Mouse (Mus musculus) liver, embryonic 13.5 days (tissue): ENCODE measurements around the gene Bola1. TPM values are rescaled to one million over a fixed set of nuclear protein-coding genes. Genes with fewer than 3 reads are reported as not detected.
"Not testable (repeated sequence)": the region's sequence is repeated elsewhere in the genome, so short reads cannot be mapped to it uniquely, and the experiment has no call there.

Source experiments
- ATAC-seq: fragments of 200-750 bp; cut with Nextera tagmentation; 2 replicates; pipeline ENCODE4 v1.8.0; 2017; ENCODE audit warnings: low read depth, mild to moderate bottlenecking, moderate number of reproducible peaks, moderate library complexity
- DNase-seq: peaks from one replicate; pipeline ENCODE4 v3.0.0; 2022
- H3K27ac ChIP-seq: fragments of 300-500 bp; sonication (generic); 2 replicates; pipeline ENCODE4 v1.5.1; 2015; ENCODE audit warnings: moderate library complexity, mild to moderate bottlenecking, inconsistent platforms
- H3K27me3 ChIP-seq: fragments of 300-500 bp; sonication (generic); 2 replicates; pipeline ENCODE4 v1.6.1; 2015; ENCODE audit warnings: mild to moderate bottlenecking, inconsistent platforms
- H3K36me3 ChIP-seq: fragments of 300-500 bp; sonication (generic); 2 replicates; pipeline ENCODE4 v1.6.1; 2015; ENCODE audit warnings: mild to moderate bottlenecking, inconsistent platforms
- H3K4me1 ChIP-seq: fragments of 300-500 bp; sonication (generic); replicated peaks from 2 replicates; pipeline ENCODE4 v1.6.1; 2015; ENCODE audit warnings: inconsistent platforms
- H3K4me2 ChIP-seq: fragments of 300-500 bp; sonication (generic); 2 replicates; pipeline ENCODE4 v1.6.1; 2015; ENCODE audit warnings: inconsistent platforms, mild to moderate bottlenecking, moderate library complexity
- H3K4me3 ChIP-seq: fragments of 300-500 bp; sonication (generic); replicated peaks from 2 replicates; pipeline ENCODE4 v1.5.1; 2015; ENCODE audit warnings: mild to moderate bottlenecking, inconsistent platforms
- H3K9ac ChIP-seq: fragments of 300-500 bp; sonication (generic); 2 replicates; pipeline ENCODE4 v1.6.1; 2015; ENCODE audit warnings: mild to moderate bottlenecking, inconsistent platforms
- H3K9me3 ChIP-seq: fragments of 300-500 bp; sonication (generic); replicated peaks from 2 replicates; pipeline ENCODE4 v1.6.1; 2016; ENCODE audit warnings: inconsistent platforms
- whole genome bisulfite sequencing: fragments of 180-500 bp; shearing (Covaris S2); methylation state at CpG from one replicate; pipeline ENCODE4 v1.1.7; 2015; ENCODE audit not compliant: insufficient replicate concordance; 5-methylcytosine and 5-hydroxymethylcytosine counted together
- polyA plus RNA-seq: library from polyadenylated mRNA; unstranded; fragments of >200 nt; fragmentation: Nextera tagmentation; extraction: Ambion mirVana; gene quantifications from 2 replicates; pipeline ENCODE4 v1.2.1, GENCODE M21; 2015

Bola1 gene
- polyA plus RNA-seq, 1 experiment from 2014 or later: 56.1 TPM

DNA sequence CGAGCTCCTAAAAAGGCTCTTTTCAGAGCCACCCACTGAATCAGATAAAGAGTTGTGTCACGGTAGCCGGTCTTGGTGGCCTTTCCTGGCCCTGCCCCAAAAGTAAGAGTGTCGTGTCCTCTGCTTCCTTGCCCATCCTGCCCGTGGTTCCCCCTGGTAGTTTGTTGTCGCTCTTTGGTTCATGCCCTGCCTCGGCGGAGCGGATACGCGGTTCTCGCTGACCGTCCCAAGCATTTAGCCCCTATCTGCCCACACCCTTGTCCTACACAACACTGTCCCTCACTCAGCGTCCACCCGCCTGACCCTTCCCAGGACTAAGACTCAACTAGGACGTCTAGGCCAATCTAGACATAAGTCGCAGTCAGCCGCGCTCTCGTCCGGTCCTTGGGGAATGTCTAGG, 26.5 kb upstream of the Bola1 start:
- H3K27me3 ChIP-seq, H3K36me3 ChIP-seq, H3K9me3 ChIP-seq, DNase-seq: not testable (repeated sequence)
- 0% methylated on average over 10 of the region's 21 CpGs for WGBS
- peak overlapping the region; percentile 63; the same call in 1 of the 2 replicates for H3K9ac ChIP-seq
- ATAC-seq: peak; percentile 61
- H3K4me3 ChIP-seq: peak overlapping the region; percentile 44
- H3K4me2 ChIP-seq: peak overlapping the region; percentile 47
- H3K27ac ChIP-seq: peak overlapping the region; percentile 92
- H3K4me1 ChIP-seq: peaks cover 74% of the 10 kb centered on the region

DNA sequence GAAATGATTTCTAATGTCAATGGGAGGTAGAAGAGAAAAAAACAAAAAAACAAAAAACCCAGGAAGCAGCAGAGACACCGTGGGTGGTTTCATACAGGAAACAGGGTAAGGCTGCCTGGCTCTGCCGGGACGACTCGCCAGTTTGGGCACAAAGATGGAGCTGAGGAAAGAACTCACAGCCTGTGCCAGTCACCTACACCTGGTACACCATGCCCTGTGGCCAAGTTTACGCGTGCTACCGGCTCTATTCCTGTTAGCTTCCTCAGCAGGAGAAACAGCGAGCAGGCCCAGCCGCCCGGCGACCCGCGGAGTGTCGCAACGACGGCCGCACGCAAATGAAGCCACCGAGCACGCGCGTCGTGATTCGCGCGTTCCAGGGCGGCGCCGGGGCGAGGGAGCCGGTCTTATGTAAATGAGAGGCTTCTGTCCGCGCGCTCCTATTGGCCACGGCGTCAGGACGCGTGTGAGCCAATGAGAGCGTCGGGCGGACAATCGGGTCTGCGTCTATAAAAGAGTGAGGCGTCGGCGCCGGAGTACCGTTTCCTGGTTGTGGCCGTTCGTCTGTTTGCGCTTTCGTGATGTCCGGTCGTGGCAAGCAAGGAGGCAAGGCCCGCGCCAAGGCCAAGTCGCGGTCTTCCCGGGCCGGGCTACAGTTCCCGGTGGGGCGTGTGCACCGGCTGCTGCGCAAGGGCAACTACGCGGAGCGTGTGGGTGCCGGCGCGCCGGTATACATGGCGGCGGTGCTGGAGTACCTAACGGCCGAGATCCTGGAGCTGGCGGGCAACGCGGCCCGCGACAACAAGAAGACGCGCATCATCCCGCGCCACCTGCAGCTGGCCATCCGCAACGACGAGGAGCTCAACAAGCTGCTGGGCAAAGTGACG, 25.7 kb upstream of the Bola1 start, which contains the start of gene Hist2h2aa1:
TSS of gene Hist2h2aa1 (plus strand) at position 495 of the 884 bp plus-strand sequence.
- not testable (repeated sequence) for H3K36me3 ChIP-seq, H3K27me3 ChIP-seq, H3K9me3 ChIP-seq
- WGBS: under 1% methylated on average over 38 of the region's 88 CpGs
- H3K4me3 ChIP-seq: peak within 1 kb of the TSS; percentile 66
- ATAC-seq: peak; percentile 72
- peak within 1 kb of the TSS; percentile 98 for H3K27ac ChIP-seq
- H3K4me1 ChIP-seq: peaks cover 73% of the 10 kb centered on the region
- H3K9ac ChIP-seq: peak within 1 kb of the TSS; percentile 91
- peak; percentile 83 for DNase-seq
- H3K4me2 ChIP-seq: peak within 1 kb of the TSS; percentile 77

DNA sequence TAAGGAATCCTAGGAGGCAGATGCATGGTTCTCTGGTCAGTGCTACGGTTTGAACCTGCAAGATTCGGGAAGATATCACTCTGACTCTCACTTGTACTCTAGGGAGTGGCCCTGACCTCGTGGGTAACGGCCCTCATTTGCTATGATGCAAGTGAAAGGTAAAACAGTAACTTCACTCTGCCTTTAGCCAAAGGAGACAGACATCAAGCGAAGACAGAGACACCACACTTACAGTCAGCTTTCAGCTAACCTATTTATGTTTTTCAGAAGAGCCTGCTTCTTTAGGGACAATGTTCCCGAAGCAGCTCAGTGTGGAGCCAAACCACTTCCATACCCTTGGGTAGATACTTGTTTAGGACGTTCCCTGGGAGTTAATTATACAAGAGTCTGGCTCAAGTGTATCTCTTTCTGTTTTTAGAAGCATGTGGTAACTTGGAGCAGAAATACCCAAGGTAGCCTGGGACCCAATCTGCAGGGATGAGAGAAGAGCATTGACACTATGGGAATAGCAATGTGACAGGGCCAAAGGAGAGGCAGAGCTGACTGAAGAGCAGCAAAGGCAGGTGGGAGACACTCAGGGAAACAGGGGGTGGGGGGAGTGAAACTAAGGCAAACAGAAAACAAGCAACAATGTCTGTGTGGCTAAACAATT, 24.5 kb upstream of the Bola1 start:
- WGBS: 63% methylated on average over 7 of the region's 7 CpGs
- Histone ChIP-seq H3K27ac (peak overlapping the region; percentile 98), H3K4me2 (peak overlapping the region; percentile 77), H3K9me3 (no peaks in the 10 kb centered on the region), H3K4me1 (peaks cover 61% of the 10 kb centered on the region), H3K9ac (peak overlapping the region; percentile 91), H3K4me3 (peak overlapping the region; percentile 66), H3K36me3 (no peaks in the 10 kb centered on the region), H3K27me3 (no peaks in the 10 kb centered on the region)
- ATAC-seq: no peak
- DNase-seq: no peak

DNA sequence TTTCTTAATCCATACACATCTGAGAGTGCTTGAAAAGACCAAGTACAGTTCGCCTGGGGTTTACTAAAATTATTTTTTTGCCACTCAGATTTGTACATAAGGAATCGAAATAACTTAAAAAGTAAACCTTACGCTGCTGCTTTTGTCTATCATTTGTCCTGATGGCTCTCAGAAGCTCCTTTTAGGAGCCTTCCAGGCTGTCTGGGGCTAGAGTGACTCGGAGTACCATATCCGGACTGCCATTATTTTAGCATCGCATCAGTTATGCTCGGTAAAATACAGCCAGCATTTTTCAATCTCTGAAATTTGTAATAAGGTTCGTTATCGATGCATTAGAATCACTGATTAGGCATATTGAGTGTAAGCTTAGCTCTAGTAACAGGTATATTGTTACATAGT, 21.3 kb upstream of the Bola1 start:
- no peaks in the 10 kb centered on the region for H3K36me3 ChIP-seq
- peak overlapping the region; percentile 49 for H3K4me2 ChIP-seq
- no peaks in the 10 kb centered on the region for H3K9me3 ChIP-seq
- H3K27ac ChIP-seq: peak overlapping the region; percentile 98
- peaks cover 65% of the 10 kb centered on the region for H3K4me1 ChIP-seq
- H3K27me3 ChIP-seq: no peaks in the 10 kb centered on the region
- DNase-seq (no peak), ATAC-seq (no peak)
- peak overlapping the region; percentile 69 for H3K9ac ChIP-seq
- 81% methylated on average over 9 of the region's 9 CpGs for WGBS
- peak overlapping the region; percentile 16; the same call in 1 of the 2 replicates for H3K4me3 ChIP-seq

DNA sequence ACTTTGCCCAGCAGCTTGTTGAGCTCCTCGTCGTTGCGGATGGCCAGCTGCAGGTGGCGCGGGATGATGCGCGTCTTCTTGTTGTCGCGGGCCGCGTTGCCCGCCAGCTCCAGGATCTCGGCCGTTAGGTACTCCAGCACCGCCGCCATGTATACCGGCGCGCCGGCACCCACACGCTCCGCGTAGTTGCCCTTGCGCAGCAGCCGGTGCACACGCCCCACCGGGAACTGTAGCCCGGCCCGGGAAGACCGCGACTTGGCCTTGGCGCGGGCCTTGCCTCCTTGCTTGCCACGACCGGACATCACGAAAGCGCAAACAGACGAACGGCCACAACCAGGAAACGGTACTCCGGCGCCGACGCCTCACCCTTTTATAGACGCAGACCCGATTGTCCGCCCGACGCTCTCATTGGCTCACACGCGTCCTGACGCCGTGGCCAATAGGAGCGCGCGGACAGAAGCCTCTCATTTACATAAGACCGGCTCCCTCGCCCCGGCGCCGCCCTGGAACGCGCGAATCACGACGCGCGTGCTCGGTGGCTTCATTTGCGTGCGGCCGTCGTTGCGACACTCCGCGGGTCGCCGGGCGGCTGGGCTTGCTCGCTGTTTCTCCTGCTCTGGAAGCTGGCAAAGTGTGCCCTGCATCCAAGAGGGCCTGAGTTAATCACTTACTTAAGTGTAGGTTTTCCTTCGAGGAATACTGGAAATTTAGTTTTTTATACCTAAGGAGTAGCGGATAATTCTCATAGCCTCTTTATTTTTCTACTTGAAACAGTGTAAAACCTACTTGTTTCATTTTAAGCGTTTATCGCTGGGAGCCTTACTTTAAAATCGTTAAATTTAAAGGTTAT, 20.7 kb upstream of the Bola1 start, which contains the start of gene Hist2h2aa2:
TSS of gene Hist2h2aa2 (minus strand) at position 328 of the 850 bp plus-strand sequence.
- DNase-seq: peak; percentile 98
- not testable (repeated sequence) for H3K9me3 ChIP-seq, H3K27me3 ChIP-seq, H3K36me3 ChIP-seq
- peaks cover 68% of the 10 kb centered on the region for H3K4me1 ChIP-seq
- peak within 1 kb of the TSS; percentile 69 for H3K9ac ChIP-seq
- H3K27ac ChIP-seq: peak within 1 kb of the TSS; percentile 98
- peak within 1 kb of the TSS; percentile 49 for H3K4me2 ChIP-seq
- WGBS: 3% methylated on average over 37 of the region's 85 CpGs
- peak; percentile 65 for ATAC-seq
- peak within 1 kb of the TSS; percentile 44 for H3K4me3 ChIP-seq

DNA sequence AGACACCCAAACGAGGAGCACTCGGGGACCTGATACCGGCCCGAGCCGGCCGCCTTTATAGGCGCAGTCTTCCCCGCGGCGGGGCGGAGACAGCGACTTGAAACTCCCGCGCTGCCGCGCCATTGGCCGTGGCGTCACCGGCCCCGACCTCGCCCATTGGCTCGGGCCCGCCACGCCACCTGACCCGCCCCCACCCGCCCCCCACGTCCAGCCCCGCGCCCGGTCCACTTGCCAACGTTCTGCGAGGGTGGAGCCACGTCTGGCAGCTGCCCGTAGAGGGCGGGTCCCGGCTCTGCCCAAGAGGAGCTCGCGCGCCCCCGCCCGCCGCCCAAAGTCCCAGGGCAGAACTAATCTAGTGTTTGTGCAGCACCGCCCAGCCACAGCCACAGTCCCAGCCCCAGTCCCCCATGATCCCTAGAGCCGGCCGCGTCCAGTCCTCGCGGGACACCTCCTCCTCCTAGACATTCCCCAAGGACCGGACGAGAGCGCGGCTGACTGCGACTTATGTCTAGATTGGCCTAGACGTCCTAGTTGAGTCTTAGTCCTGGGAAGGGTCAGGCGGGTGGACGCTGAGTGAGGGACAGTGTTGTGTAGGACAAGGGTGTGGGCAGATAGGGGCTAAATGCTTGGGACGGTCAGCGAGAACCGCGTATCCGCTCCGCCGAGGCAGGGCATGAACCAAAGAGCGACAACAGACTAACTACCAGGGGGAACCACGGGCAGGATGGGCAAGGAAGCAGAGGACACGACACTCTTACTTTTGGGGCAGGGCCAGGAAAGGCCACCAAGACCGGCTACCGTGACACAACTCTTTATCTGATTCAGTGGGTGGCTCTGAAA, 19.7 kb upstream of the Bola1 start, which contains the start of gene Hist2h3c2:
TSS of gene Hist2h3c2 (minus strand) at position 174 of the 840 bp plus-strand sequence.
- H3K9ac ChIP-seq: peak within 1 kb of the TSS; percentile 88
- ATAC-seq: peak; percentile 84
- not testable (repeated sequence) for H3K9me3 ChIP-seq, H3K36me3 ChIP-seq, H3K27me3 ChIP-seq
- WGBS: 0% methylated on average over 11 of the region's 68 CpGs
- H3K27ac ChIP-seq: peak within 1 kb of the TSS; percentile 97
- H3K4me2 ChIP-seq: peak within 1 kb of the TSS; percentile 79
- DNase-seq: peak; percentile 77
- H3K4me1 ChIP-seq: peaks cover 60% of the 10 kb centered on the region
- H3K4me3 ChIP-seq: peak within 1 kb of the TSS; percentile 64

DNA sequence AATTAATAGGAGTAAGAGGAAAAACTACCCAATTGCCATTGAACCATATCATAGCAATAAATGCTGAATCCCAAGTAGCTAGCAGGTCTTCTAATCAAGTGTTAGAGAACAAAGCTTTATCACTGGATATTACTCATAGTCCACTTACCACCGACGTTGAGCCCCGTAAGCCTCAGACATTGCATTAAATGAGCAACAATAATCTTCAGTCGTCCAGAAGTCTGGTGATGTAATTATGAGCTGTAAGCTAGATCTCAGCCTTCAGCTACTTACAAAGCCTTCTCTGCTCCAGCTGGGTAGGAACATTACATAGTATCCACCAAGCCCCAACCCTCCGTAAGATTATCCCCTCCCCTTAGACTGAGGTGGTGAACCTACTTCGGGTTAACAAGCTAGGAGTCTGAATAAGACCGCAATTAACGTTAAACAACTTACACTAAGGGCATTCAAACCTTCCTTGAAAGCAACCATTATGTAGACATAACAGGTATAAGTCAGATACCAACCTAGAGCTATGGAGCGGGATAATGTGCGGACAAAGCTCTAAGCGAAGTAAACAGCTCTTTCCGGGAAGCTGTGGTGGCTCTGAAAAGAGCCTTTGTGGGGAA, 18.5 kb upstream of the Bola1 start:
- Histone ChIP-seq H3K9ac (peak overlapping the region; percentile 88), H3K36me3 (no peaks in the 10 kb centered on the region), H3K4me3 (peak overlapping the region; percentile 64), H3K4me2 (peak overlapping the region; percentile 79), H3K27me3 (no peaks in the 10 kb centered on the region), H3K4me1 (peaks cover 48% of the 10 kb centered on the region), H3K9me3 (no peaks in the 10 kb centered on the region), H3K27ac (peak overlapping the region; percentile 97)
- peak; percentile 50 for DNase-seq
- ATAC-seq: no peak; the same call in 1 of the 2 replicates
- WGBS: under 1% methylated on average over 12 of the region's 12 CpGs

DNA sequence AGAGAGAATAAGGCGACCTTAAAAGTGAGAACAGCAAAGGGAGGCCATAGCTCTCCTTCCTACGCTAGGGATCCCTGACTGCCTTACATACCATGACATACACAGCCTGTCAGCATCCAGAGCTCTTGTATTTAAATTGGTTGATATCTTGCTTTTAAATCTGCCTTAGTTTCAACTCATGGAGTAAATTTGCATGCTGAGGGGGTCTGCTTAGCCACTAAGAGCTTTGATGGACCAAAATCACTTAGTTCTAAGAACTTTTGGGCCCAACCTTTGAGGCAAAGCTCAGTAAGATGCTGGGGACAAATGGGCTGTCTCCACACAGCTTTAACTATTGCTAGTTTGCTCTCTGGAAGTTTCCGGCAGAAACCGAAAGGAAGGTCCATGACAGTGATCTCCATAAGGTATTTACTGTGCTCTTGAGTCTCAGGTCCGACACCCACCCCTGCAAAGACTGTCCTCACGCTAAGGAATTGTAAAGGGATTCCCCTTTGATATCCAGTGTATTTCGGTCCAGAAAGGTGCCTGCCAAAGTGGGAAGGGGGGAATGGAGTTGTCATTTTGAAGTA, 17.9 kb upstream of the Bola1 start:
- Histone ChIP-seq H3K4me2 (peak overlapping the region; percentile 79), H3K9me3 (no peaks in the 10 kb centered on the region), H3K27ac (peak overlapping the region; percentile 97), H3K4me3 (peak overlapping the region; percentile 64), H3K9ac (peak overlapping the region; percentile 88), H3K36me3 (no peaks in the 10 kb centered on the region), H3K27me3 (no peaks in the 10 kb centered on the region), H3K4me1 (peaks cover 44% of the 10 kb centered on the region)
- ATAC-seq (no peak), DNase-seq (no peak)
- 23% methylated on average over 7 of the region's 7 CpGs for WGBS

DNA sequence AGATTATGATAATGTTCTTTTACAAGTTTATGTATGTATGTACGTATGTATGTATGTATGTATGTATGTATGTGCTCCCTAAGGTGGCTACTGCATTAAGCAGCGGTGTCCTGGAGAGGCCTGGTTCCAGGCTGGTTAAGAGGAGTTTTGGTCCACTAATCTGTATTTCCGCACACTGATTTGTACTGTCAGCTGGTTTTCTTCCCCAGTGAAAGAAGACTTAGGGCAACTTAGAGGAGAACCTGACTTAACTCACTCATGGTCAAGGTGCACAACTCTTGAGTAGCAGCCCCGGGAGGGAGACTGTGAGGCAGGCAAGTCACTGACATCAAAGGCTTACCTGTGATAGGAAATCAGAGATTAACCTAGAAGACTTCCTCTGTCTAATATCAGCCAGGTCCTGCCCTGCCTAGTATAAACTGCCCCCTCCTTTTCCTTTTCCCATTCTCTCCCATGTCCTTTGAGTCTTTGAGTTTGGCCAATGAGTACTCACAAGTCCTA, 17.4 kb upstream of the Bola1 start:
- ATAC-seq (no peak), DNase-seq (no peak)
- H3K27ac ChIP-seq: peak overlapping the region; percentile 97
- H3K27me3 ChIP-seq: no peaks in the 10 kb centered on the region
- 78% methylated on average over 4 of the region's 4 CpGs for WGBS
- H3K9ac ChIP-seq: peak overlapping the region; percentile 88
- no peaks in the 10 kb centered on the region for H3K9me3 ChIP-seq
- H3K4me2 ChIP-seq: peak overlapping the region; percentile 79
- peaks cover 39% of the 10 kb centered on the region for H3K4me1 ChIP-seq
- H3K36me3 ChIP-seq: no peaks in the 10 kb centered on the region
- peak overlapping the region; percentile 64 for H3K4me3 ChIP-seq
